Mouse (Mus musculus) embryonic facial prominence, embryonic 14.5 days (tissue): Measurements from ENCODE around the gene Hoxd13. TPM values are rescaled to one million over a fixed set of nuclear protein-coding genes. Genes with fewer than 3 reads are reported as not detected.
A peak's percentile ranks its signal among the peaks of the same experiment; 100 is the strongest.

Source experiments
- ATAC-seq: fragments of 200-750 bp; cut with Nextera tagmentation; 2 replicates; pipeline ENCODE4 v1.8.0; 2017; ENCODE audit warnings: low read depth, moderate number of reproducible peaks, moderate TSS enrichment
- DNase-seq: peaks from one replicate; pipeline ENCODE4 v3.0.0-alpha.2; 2015; ENCODE audit warnings: low spot score
- H3K27ac ChIP-seq: fragments of 300-500 bp; sonication (generic); replicated peaks from 2 replicates; pipeline ENCODE4 v1.5.1; 2014; ENCODE audit warnings: low read depth, mild to moderate bottlenecking, low read length, moderate library complexity
- H3K27me3 ChIP-seq: fragments of 300-500 bp; sonication (generic); replicated peaks from 2 replicates; pipeline ENCODE4 v1.6.1; 2014; ENCODE audit warnings: low read length; ENCODE audit not compliant: control insufficient read depth, insufficient read depth
- H3K36me3 ChIP-seq: fragments of 300-500 bp; sonication (generic); 2 replicates; pipeline ENCODE4 v1.6.1; 2014; ENCODE audit warnings: low read length, mixed read lengths; ENCODE audit not compliant: control insufficient read depth, insufficient read depth
- H3K4me1 ChIP-seq: fragments of 300-500 bp; sonication (generic); 2 replicates; pipeline ENCODE4 v1.6.1; 2014; ENCODE audit warnings: antibody characterized with exemption, low read length; ENCODE audit not compliant: control insufficient read depth, insufficient read depth
- H3K4me2 ChIP-seq: fragments of 300-500 bp; sonication (generic); 2 replicates; pipeline ENCODE4 v1.6.1; 2014; ENCODE audit warnings: low read depth, mild to moderate bottlenecking, low read length, moderate library complexity, mixed read lengths
- H3K4me3 ChIP-seq: fragments of 300-500 bp; sonication (generic); 2 replicates; pipeline ENCODE4 v1.5.1; 2014; ENCODE audit warnings: low read depth, mild to moderate bottlenecking, low read length
- H3K9ac ChIP-seq: fragments of 300-500 bp; sonication (generic); 2 replicates; pipeline ENCODE4 v1.6.1; 2014; ENCODE audit warnings: low read depth, mild to moderate bottlenecking, low read length, moderate library complexity, mixed read lengths
- H3K9me3 ChIP-seq: fragments of 300-500 bp; sonication (generic); 2 replicates; pipeline ENCODE4 v1.6.1; 2016; ENCODE audit warnings: low read length; ENCODE audit not compliant: control insufficient read depth
- WGBS: fragments of 180-500 bp; shearing (Covaris S2); extraction: QIAGEN DNeasy Blood & Tissue Kit; methylation state at CpG from one replicate; pipeline ENCODE4 v1.1.7; 2014; 5-methylcytosine and 5-hydroxymethylcytosine counted together
- polyA plus RNA-seq: library from polyadenylated mRNA; unstranded; fragments of >200 nt; fragmentation: Nextera tagmentation; extraction: Ambion mirVana; gene quantifications from 2 replicates; pipeline ENCODE4 v1.2.1, GENCODE M21; 2014

Hoxd13 gene
- polyA plus RNA-seq, 1 experiment from 2014 or later = not detected

DNA sequence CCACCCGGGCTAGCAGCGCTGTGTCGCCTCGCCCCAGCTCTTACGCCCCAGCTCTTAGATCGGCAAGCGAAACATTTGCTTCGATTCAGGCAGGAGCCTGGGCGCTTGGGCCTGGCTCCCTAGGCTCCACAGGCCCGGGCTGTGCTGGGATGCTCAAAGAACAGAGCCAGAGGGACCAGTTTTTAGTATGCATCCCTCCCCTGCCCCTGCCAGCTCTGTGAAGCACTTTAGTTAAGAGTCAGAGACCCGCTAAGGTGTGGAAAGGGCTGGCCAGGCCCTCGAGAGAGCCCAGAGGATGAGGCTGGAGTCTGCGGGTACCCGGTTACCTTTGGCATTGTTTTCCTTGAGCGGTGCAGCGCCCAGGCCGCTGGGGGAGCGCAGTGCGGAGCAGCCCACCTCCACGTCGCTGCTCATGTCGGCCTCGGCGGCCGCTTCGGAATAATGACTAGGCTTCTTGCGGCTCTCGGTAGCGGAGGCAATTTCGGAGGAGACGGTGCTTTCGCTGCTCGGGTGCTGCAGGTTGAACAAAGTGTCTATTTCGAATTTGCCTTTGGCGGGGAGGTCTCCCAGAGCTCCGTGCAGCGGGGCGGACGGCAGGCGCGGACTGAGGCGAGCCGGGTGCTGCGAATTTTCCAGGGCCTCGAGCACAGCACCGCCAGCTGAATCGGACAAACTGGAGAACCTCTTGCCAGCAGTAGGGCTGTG is 9.3 kb upstream of the Hoxd13 start:
- H3K4me3 ChIP-seq = peak overlapping the region; percentile 16; the same call in 1 of the 2 replicates
- DNase-seq (no peak), ATAC-seq (no peak)
- under 1% methylated on average over 43 of the region's 47 CpGs for whole genome bisulfite sequencing
- 0 out of 2 replicates have a peak, but pooled peaks cover 3% of the 10 kb centered on the region for H3K4me1 ChIP-seq
- H3K36me3 ChIP-seq = no peaks in the 10 kb centered on the region
- H3K9ac ChIP-seq = no peak overlapping the region
- 0 out of 2 replicates have a peak overlapping the region, but pooled peaks have one; percentile 18 for H3K4me2 ChIP-seq
- H3K9me3 ChIP-seq = no peaks in the 10 kb centered on the region
- peaks cover 100% of the 10 kb centered on the region for H3K27me3 ChIP-seq
- no peak overlapping the region for H3K27ac ChIP-seq

DNA sequence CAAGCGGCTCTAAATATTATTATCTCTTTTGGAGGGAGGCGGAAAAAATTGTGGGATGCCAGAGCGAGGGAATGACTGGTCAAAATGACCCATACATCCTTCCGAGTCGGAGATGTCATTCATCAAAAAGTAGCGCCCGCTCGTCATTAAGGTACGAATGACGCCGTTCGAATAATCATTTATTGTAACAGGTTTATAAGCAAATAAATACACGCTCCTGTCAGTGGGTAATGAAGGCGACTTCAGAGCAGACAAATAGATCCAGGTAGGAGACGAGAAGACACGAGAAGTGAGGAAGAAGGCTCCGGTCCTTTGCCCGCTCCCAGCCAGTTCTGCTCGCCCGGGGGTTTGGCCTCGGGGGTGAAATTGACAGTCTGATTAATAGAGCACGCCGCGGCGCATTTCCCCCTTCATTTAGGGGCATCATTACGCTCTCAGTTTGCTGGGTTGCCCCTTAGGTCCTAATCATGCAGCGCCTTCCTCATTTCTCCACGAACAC is 8.6 kb upstream of the Hoxd13 start, which contains the start of gene Evx2:
Gene Evx2 (minus strand): TSS at position 51 of the 499 bp plus-strand sequence.
- DNase-seq (no peak), ATAC-seq (no peak)
- Histone ChIP-seq H3K36me3 (no peaks in the 10 kb centered on the region), H3K4me3 (peak within 1 kb of the TSS; percentile 16; the same call in 1 of the 2 replicates), H3K4me2 (0 out of 2 replicates have a peak within 1 kb of the TSS, but pooled peaks have one; percentile 18), H3K9ac (no peak within 1 kb of the TSS), H3K4me1 (0 out of 2 replicates have a peak, but pooled peaks cover 3% of the 10 kb centered on the region), H3K27ac (no peak within 1 kb of the TSS), H3K27me3 (peaks cover 100% of the 10 kb centered on the region), H3K9me3 (no peaks in the 10 kb centered on the region)
- 3% methylated on average over 27 of the region's 28 CpGs for WGBS

DNA sequence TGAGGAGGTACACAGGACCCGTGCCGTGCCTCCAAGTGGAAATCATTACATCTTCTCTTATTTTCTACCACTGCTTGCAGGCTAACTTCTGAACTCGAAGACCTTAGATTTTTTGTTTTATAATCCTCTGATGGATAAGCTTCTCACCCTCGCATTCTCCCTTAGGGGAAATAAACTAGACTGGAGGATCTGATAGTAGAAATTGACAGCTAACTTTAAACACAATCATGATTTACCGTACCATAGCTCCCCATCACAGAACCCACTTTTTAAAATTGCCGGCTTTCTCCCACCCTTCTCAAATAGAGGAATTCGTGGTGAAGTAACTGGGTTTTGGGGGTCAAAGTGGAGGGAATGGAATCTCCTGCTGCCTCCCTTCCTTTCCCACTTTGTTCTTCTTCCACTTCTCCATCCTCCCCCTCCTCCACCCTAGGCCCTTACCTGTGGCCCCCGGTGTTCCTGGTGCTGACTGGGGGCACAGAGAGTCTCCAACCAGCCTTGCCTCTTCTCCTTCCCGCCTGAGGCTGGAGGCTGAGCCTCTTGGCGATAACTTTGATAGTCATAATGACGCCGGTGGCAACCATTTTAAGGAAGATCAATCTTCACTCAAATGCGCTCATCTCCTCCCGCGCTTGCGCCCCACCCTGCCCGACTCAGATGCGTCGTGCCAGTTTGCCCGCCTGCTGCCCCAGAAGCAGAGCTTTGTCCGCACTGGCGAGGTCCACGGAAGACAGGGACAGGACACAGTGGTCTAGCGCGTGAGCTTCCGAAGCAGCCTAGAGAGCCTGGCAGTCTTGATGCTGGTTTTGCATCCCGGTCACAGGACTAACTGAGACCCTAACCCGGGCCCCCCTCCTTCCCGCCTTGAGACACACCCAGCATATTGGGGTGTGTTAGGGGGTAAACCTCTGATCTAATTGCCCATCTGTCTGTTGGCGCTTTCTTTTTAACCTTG is 7.4 kb upstream of the Hoxd13 start:
- no peak for DNase-seq
- H3K9me3 ChIP-seq = no peaks in the 10 kb centered on the region
- H3K27me3 ChIP-seq = peaks cover 100% of the 10 kb centered on the region
- H3K4me2 ChIP-seq = no peak overlapping the region
- H3K4me1 ChIP-seq = 0 out of 2 replicates have a peak, but pooled peaks cover 3% of the 10 kb centered on the region
- peak overlapping the region; percentile 5; the same call in 1 of the 2 replicates for H3K4me3 ChIP-seq
- no peak overlapping the region for H3K27ac ChIP-seq
- no peak overlapping the region for H3K9ac ChIP-seq
- ATAC-seq = no peak
- no peaks in the 10 kb centered on the region for H3K36me3 ChIP-seq
- WGBS = 2% methylated on average over 30 of the region's 30 CpGs

DNA sequence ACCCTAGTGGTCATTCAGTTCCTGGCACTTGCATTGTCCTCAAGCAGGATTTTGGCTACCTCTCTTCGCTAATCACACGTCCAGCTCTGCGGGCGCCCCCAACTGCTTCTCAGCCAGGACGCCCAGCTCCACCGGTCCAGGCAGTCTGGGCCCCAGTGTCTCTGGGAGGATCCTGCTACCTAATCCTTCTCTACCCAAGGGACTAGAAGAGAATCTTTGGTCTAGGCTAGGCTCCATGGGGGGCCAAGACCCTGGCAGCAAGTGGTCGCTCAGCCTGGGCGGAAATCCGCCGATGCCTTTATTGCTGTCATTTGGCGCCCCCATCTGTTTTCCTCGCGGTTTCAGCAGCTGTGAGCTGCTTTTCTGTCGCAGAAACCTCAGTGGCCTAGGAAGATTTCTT is 6.4 kb upstream of the Hoxd13 start:
- H3K36me3 ChIP-seq = no peaks in the 10 kb centered on the region
- no peaks in the 10 kb centered on the region for H3K9me3 ChIP-seq
- peak overlapping the region; percentile 50 for H3K4me2 ChIP-seq
- 0 out of 2 replicates have a peak, but pooled peaks cover 3% of the 10 kb centered on the region for H3K4me1 ChIP-seq
- ATAC-seq (0 out of 2 replicates have a peak, but pooled peaks have one; percentile 44), DNase-seq (peak; percentile 86)
- no peak overlapping the region for H3K27ac ChIP-seq
- no peak overlapping the region for H3K9ac ChIP-seq
- peak overlapping the region; percentile 24 for H3K4me3 ChIP-seq
- peaks cover 100% of the 10 kb centered on the region for H3K27me3 ChIP-seq
- 0% methylated on average over 14 of the region's 14 CpGs for WGBS

DNA sequence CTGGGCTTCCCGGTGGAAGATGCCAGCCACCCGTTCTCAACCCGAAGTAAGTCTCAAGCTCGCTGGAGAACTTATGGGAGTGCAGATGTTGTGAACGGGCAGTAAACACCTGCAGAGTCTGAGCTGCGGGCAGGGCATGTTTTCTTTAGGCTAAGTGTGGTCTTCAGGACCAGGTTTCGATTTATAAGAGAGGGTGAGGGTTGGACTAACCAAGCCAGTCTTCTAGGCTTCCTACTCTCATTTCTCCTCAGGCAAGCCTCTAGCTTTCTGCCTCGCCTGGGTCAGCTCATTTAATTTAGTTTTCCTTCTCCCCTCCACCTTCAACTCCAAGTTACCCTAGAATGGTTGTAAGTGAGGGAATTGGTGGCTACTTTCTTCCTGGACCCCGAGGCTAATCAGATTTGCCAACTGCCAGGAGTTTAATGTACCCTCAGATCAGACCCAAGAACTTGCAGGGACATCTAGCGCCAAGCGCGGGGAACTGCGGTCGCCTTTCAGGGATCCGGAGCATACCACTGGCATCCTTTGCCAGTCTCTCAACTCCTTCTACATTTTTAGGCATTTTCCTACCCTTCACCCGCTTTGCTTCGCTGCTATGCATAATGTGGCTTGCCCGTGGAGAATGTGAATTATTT is 4.7 kb upstream of the Hoxd13 start:
- Histone ChIP-seq H3K9me3 (no peaks in the 10 kb centered on the region), H3K4me2 (no peak overlapping the region), H3K27me3 (peaks cover 99% of the 10 kb centered on the region), H3K9ac (no peak overlapping the region), H3K4me1 (peaks cover 3% of the 10 kb centered on the region; the same call in 1 of the 2 replicates), H3K27ac (no peak overlapping the region), H3K36me3 (no peaks in the 10 kb centered on the region), H3K4me3 (no peak overlapping the region)
- WGBS = 4% methylated on average over 18 of the region's 18 CpGs
- ATAC-seq = 0 out of 2 replicates have a peak, but pooled peaks have one; percentile 56
- peak; percentile 77 for DNase-seq

DNA sequence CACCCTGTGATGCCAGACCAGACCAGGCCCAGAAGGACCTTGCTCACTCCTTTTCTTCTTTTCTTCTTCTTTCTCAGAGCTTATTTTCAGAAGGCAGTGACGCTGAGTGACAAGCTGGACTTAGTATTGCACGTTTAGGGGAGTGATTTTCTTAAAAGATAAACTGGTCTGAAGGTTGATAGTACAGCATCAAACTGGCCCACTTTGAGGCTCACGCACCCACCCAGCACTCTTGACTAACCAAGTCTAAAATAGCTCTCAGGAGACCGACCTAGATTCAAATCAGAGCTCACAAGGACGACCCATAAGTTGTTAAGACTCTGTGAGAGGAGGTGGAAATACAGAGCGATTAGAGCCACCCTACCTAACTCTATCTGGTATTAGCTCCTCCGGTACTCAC is 1.7 kb upstream of the Hoxd13 start:
- no peak for ATAC-seq
- H3K9me3 ChIP-seq = no peaks in the 10 kb centered on the region
- no peak for DNase-seq
- H3K4me2 ChIP-seq = no peak overlapping the region
- no peak overlapping the region for H3K4me3 ChIP-seq
- no peak overlapping the region for H3K27ac ChIP-seq
- H3K36me3 ChIP-seq = no peaks in the 10 kb centered on the region
- peaks cover 98% of the 10 kb centered on the region for H3K27me3 ChIP-seq
- no peak overlapping the region for H3K9ac ChIP-seq
- peaks cover 3% of the 10 kb centered on the region; the same call in 1 of the 2 replicates for H3K4me1 ChIP-seq
- WGBS = 3% methylated on average over 7 of the region's 7 CpGs

DNA sequence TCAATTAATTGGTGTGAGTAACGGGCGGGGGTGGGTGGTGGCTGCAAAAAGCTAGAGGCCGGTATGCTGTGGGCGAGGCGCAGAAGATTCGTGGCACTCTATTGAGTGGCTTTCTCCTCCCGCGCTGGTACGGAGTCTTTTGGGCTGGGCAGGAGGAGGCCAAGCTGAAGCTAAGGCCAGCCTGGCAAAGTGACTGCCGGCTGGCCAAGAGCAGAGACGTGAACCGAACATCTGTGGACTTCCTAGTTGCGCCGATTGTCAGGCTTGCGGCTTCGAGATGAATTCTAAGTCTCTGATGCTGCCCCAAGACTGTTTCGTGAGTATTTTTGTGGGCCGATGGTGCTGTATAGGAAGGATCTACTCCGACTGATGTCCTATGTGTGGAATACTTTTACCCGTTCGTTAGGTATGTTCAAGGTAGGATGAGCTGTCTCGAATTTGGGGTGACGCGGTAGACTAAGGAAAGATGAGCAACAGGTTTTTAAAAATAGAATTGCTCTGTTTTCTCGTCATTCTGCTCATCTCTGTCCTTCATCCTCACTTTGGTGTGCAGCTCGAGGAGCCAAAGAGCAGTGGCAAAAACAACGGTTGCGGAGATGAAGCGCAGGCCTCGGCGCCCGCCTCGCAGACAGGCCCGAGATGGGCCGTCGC is 794 bp upstream of the Hoxd13 start:
- peak overlapping the region; percentile 39 for H3K4me3 ChIP-seq
- no peak for DNase-seq
- H3K27ac ChIP-seq = no peak overlapping the region

More for the DNA sequence above, 794 bp upstream of the Hoxd13 start:
- H3K27me3 ChIP-seq = peaks cover 98% of the 10 kb centered on the region
- 2% methylated on average over 36 of the region's 36 CpGs for WGBS
- ATAC-seq = no peak
- H3K36me3 ChIP-seq = no peaks in the 10 kb centered on the region
- H3K9ac ChIP-seq = no peak overlapping the region
- no peaks in the 10 kb centered on the region; the same call in 1 of the 2 replicates for H3K4me1 ChIP-seq
- no peak overlapping the region; the same call in 1 of the 2 replicates for H3K4me2 ChIP-seq
- H3K9me3 ChIP-seq = no peaks in the 10 kb centered on the region
